Mouse (Mus musculus) olfactory bulb, adult 2 months (tissue): ENCODE results near the gene Dact3.

ENCODE experiments used
- CTCF ChIP-seq: fragments of 200-500 bp; IDR thresholded peaks from 2 replicates; pipeline ENCODE4 v1.5.1; 2012; ENCODE audit warnings: low read depth, mild to moderate bottlenecking, low read length, moderate library complexity; ENCODE audit not compliant: insufficient read depth
- POLR2A ChIP-seq: fragments of 200-500 bp; IDR thresholded peaks from 2 replicates; pipeline ENCODE4 v1.6.1; 2012; ENCODE audit warnings: mild to moderate bottlenecking, low read depth, low read length, moderate library complexity; ENCODE audit not compliant: insufficient read depth

DNA sequence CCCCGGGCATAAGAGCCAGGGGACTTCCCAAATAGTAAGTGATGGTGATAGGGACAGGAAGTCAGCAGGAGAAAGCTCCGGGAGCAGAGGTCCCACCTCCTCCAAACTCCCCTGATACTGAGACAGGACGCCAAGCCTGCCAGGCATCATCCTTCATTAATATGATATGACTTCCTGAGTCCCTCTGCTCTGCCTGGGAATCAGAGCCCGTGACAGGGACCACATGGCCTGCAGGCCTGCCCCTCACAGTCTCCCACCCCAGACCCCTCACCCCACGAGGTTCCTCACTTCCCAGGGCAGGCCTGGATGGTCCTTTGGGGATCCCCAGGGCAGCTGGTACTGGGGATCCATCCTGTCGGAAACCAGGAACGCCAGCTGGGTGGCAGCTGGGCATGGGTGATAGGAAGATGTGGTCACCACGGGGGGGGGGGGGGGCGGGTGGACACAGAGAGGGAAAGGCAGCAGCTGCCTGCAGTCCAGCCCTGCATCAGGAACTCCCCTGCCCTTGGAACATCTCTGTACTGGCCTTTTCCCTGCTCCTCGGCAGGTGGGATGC is 29.1 kb downstream of the Dact3 start:
- TF ChIP-seq CTCF: no peak
- no peak for TF ChIP-seq POLR2A
